Mouse (Mus musculus) bone marrow macrophage, adult 2 months (primary cell): ENCODE measurements around the gene Kif5c.

Experiments
- CTCF ChIP-seq: IDR thresholded peaks from 2 replicates; pipeline ENCODE4 v1.5.1; 2012; ENCODE audit warnings: low read depth, mild to moderate bottlenecking, low read length, moderate library complexity
- POLR2A ChIP-seq: IDR thresholded peaks from 2 replicates; pipeline ENCODE4 v1.6.1; 2012; ENCODE audit warnings: mild to moderate bottlenecking, low read depth, low read length, borderline replicate concordance

- TF ChIP-seq CTCF = no peak
- no peak for TF ChIP-seq POLR2A
Observed at GRCm38 (mm10) chr2:49583311-49583710, 35.8 kb upstream of the Kif5c start.
